Mouse (Mus musculus): ENCODE measurements around the gene Klk9.

The Klk9 gene

DNA sequence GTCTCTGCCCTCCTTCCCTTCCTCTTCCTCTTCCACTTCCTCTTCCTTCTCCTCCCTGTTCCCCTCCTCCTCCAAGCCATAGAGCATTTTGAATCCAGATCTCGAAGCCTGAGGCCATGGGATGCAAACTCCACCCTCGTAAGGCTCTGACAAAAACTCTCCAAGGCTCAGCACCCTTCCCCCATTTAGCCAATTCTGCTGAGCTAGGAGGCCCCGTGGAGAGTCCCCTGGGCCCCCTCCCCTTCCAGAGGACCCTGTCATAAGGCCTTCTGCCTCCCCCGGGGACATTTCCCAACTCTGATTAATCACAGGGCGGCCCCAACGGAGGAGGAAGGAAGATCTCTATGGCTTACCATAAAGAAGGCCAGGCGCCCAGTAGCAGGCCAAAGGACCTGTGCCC is at the start of gene Klk9:
TSS of gene Klk9 (plus strand) at position 301 of the 400 bp plus-strand sequence.
- no peak for DNase-seq

DNA sequence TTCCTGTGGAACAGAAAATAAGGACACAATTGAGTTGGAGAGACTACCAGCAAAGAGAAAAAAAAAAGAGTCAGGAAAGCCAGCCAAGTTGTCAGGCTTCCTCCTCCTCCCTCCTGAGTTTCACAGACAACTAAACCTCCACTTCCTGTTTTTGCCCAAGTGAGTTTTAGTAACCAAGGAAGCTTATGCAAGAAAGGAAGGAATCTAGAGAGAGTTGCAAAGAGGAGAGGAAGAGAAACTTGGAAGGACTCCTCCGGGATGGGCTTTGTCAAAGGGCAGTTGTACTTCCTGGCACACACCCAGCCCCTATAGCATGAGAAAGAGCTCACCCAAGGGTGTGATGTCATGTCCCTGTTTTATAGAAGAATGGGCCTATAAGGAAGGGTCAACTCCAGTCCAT is 43.9 kb upstream of the Klk9 start:
- DNase-seq = no peak

DNA sequence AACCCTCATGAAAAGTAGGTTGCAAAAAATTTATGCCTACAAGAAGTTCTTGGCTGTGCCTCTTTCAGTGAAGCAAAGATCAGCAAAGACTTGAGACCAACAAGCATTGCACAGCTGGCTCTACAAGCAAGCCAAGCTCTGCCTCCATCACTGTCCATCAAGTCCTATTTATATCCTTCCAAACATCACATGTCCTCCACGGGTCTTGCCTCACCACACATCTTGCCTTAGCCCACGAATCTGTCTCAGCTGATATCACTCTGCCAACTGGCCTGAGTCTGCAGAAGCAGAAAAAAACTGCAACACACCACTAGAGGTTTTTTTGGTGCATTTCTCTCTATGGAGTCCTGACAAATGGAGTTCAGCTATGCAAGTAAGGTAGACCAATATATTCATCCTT is 38.9 kb upstream of the Klk9 start:
- DNase-seq = no peak

DNA sequence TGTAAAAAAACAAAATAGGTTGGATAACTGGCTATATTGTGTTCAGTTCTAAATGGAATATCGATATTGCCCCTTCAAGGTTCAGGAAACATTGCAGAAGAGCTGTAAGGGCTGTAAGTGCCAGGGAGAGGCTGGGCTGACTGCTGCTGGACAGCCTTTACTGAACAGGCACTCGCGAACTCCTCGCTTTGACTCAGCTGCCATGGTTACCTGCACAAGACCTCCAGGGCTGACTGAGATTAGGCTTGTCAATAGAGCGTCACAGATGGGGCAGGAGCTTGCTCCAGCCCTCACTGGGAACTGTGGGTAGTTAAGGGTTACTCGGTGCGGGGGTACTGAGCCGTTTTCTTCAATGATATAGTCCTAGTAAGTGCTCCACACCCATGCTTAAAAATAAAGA is 25.2 kb upstream of the Klk9 start:
- DNase-seq = no peak

DNA sequence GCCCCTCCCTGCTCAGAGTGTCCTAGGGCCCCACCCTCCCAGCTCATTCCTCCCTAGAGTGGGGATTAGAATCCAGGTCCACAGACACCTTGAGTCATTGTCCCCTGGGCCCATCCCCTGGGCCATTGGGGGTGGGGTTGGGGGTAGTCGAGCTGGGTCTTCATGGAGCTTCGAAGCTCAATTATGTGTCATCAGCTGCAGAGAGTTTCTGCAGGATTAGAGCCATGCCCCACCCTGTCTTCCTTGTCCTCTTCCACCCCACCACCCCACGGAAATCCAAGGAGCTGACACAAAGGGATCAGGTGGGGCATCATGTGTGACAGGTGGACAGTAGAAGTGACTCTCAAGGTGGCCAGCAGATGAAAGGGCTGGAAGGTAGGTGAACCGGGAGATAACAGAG is 23.1 kb upstream of the Klk9 start, which contains the start of gene Klk12:
TSS of gene Klk12 (plus strand) at position 301 of the 400 bp plus-strand sequence.
- DNase-seq = no peak

DNA sequence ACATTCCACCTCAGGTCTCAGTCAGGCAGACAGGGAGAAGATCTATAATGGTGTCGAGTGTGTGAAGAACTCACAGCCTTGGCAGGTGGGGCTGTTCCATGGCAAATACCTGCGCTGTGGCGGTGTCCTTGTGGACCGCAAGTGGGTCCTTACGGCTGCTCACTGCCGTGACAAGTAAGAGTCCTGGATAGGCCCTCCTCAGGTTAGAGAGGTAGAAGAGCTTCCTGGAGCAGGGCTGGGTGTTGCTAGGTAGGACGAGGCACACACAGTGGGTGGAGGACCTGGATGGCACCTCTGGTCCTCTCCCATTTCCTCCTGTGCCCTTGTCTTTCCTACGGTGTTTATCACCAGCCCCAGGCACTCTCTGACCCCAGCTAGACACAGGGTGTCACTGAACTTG is 22.1 kb upstream of the Klk9 start:
- DNase-seq = no peak

DNA sequence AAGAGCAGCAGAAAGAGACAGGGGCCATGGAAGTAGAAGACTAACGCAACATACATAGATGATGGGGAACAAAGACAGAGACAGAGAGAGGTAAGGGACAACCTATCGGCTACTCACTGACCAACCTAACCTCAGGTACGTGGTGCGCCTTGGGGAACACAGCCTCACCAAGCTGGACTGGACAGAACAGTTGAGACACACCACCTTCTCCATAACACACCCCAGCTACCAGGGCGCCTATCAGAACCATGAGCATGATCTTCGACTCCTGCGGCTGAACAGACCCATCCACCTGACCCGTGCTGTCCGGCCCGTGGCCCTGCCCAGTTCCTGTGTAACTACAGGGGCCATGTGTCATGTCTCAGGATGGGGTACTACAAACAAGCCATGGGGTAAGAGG is 21.0 kb upstream of the Klk9 start:
- no peak for DNase-seq

DNA sequence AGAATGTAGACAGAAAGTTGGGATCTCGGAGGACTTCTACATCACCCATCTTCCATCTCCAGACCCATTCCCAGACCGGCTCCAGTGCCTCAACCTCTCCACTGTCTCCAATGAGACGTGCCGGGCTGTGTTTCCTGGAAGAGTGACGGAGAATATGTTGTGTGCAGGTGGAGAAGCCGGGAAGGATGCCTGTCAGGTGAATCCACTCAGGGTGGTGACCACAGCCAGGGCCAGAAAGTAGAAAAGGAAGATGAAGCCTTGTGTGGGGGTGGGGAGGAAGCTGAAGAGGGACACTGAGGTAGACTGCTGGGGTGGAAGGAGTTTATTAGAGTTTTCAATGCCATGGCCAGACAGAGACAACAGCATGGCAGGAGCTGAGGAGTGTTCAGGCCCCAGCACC is 19.8 kb upstream of the Klk9 start:
- no peak for DNase-seq

DNA sequence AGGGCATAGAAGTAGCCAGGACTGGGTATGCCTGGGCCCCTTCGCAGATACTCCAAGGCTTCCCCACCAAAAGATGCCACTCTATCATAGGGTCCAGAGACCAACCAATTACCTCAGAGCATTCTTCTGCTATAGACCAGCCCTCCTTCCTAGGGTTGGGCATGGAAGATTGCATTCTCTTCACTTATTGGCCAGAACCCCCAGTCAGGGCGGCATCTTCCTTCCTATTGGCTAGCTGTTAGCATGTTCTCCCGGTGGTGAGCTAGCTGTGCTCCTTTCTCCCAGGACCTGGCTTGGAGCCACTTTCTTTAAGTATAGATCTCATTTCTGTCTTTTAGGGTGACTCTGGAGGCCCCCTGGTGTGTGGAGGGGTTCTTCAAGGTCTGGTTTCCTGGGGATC is 18.8 kb upstream of the Klk9 start:
- no peak for DNase-seq

DNA sequence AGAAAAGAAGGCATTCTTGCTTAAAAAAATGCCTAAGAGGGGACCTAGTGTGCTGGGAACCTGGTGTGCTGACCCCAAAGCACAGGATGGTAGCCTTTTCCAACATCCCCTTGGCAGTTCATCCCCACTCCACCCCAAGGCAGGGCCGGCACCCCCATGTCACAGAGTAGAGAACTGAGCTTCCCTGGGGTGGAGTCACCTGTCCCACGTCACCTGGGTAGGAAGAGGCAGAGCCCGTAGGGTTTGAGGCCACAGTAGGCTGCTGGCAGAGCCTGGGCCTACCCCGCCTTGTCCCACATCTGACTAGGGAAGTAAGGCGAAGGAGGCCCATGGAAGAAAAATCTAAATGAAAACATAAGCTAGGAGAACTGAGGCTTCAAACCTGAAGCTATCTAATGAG is 17.3 kb upstream of the Klk9 start, which contains the start of gene Klk11:
TSS of gene Klk11 (plus strand) at position 241 of the 400 bp plus-strand sequence.
- DNase-seq = no peak

DNA sequence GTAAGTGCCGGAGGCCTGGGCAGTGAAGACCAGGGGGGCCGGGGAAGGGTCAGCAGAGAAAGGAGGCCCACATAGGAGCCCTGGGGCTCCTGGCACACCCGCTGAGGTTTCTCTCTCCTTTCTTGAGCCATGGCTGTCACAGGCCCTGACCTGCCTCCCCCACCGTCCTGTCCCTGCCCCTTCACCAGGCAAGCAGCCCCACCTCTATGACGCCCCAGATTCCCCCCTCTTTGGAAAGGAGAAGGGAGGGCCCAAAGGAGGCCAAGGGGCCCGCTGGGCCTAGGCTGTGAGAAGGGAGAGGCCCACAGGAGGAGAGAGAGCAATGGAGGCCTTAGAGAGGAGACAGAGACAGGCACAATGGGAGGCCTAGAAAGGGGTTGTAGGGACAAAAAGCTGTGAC is 16.9 kb upstream of the Klk9 start:
- DNase-seq = no peak

DNA sequence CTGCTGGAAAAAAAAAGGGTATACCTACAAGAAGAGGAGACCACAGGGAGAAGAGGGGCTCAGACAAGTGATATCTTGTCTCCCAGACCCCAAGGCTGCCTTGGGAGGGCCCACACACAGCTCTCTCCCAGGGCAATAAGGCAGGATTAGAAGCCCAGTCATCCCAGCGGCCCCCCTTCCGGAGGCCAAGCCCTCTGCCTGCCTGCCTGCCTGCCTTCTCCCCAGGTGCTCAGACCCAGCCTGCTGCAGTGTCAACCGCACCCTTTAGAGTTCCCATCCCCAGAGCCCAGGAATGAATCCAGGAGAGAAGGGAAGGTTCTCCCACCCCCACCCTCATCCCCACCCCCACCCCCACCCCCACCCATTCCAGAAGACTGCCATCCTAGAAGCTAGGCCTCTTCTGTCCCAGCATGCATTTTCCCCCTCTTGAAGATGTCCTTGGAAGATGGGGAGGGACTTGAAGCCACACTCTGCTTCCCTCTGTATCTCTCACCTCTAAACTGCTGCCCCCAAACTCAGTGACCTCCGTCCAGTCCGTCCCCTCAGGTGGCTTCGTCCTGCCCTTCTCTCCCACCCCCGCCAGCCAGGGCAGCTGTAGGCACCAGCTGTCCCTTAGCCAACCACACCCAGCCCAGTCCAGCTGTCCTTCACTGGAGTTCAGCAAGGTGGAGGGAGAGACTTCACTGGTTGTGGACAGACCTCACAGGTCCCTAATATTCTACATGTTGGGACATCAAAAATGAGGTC is 16.2 kb upstream of the Klk9 start:
- no peak for DNase-seq

DNA sequence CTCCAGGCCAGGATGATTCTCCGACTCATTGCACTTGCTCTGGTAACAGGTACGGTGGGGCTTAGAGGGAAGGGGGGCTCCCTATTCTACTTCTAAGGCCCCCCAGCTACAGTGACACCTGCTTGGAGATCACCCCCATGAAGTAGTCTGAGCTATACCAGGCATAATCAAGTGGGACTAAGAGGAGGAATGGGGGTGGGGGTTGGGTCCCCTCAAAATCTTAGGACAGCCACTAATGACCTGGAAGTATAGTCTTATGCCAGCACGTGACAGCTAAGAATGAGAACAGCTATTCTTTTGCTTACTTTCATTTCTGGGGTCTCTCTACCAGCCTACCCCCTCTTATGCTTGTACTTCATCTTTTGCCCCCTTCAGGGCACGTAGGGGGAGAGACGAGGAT is 15.2 kb upstream of the Klk9 start:
- no peak for DNase-seq

DNA sequence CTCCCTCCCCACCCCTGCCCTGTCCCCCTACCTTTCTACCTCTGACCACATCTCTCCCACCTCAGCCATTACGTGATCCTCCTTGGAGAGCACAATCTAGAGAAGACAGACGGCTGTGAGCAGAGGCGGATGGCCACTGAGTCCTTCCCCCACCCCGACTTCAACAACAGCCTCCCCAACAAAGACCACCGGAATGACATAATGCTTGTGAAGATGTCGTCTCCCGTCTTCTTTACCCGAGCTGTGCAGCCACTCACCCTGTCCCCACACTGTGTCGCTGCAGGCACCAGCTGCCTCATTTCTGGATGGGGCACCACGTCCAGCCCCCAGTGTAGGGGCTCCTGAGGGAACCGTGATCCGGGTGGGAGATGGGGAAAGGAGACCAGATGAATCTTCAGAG is 14.3 kb upstream of the Klk9 start:
- DNase-seq = no peak

DNA sequence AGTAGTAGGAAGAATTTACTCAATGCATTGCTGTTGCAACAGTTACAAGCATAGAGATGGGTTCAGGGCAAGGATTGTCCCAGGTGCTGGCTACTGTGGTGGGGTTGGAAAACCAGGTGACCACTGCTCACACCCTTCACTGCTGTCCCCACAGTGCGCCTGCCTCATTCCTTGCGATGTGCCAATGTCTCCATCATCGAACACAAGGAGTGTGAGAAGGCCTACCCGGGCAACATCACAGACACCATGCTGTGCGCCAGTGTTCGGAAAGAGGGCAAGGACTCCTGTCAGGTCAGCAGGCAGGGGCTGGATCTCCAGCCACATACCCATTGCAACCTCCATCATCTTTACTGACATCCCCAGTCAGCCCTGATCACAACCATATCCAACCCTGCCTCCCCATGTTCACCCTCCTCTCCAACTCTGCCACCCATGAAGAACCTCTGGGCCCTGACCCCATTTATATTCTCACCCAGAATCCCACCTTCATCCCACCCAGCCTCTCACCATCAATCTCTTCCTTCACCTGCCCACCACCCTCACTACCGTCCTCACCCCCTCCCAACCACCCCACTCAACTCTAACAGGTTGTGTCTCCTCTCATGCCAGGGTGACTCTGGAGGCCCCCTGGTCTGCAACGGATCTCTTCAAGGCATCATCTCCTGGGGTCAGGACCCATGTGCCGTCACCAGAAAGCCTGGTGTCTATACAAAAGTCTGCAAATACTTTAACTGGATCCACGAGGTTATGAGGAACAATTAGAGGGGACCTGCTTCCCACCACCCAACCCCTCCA is 13.3 kb upstream of the Klk9 start:
- DNase-seq = no peak

DNA sequence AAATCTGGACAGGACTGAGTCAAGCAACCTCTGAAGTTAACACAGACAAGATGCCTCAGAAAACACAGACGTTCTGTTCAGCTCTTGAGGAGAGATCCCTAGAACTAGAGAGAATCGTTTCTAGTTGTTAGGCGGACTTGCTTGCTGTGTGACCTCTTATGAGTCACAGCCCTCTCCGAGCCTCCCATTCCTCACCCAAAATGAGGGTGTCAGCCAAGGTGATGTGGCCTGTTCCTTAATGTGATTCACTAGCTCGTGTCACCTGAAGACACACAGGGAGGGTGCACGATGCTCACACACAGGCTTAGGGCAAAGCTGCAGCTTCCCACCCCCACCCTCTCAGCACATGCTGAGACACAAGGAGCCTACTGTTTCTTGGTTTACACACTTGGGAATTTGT is 11.4 kb upstream of the Klk9 start:
- no peak for DNase-seq

DNA sequence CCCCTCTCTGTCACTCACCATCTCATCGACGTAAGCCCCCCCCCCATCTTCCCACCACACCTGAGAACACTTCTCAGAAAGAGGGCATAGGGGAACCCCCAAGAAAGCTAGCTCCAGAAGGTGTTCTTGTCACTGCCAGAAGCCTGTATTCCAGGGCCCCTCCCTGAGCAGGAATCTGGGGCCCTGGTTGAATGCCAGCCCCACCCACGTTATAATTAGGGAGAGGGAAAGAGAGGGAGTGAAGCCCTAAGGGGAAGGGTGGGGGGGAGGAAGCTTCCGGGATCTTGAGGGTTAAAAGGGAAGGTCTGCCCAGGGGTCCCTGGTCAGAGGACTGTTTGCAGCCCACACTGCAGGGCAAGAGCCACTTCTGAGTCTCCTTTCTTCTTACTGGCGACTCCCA is 10.9 kb upstream of the Klk9 start, which contains the start of gene Klk10:
TSS of gene Klk10 (plus strand) at position 290 of the 400 bp plus-strand sequence.
- no peak for DNase-seq

DNA sequence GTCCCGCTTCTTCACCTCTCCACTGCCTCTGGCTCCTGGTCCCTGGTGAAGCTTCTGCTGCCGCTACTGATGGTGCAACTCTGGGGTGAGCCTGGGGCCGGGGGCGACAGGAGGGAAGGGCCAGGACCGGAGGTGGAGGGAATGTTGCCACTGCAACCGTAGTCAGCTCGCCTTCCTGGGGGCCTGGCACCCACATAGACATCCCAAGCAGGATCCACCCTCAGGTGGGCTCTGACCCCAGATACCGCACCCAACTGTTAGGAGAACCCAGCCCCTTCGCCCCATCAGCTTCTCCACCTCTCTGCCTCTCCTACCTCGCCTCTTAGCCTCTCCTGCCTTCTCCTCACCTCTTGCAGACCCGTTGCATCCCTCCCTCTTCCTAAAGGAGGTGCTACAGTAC is 10.2 kb upstream of the Klk9 start:
- no peak for DNase-seq

DNA sequence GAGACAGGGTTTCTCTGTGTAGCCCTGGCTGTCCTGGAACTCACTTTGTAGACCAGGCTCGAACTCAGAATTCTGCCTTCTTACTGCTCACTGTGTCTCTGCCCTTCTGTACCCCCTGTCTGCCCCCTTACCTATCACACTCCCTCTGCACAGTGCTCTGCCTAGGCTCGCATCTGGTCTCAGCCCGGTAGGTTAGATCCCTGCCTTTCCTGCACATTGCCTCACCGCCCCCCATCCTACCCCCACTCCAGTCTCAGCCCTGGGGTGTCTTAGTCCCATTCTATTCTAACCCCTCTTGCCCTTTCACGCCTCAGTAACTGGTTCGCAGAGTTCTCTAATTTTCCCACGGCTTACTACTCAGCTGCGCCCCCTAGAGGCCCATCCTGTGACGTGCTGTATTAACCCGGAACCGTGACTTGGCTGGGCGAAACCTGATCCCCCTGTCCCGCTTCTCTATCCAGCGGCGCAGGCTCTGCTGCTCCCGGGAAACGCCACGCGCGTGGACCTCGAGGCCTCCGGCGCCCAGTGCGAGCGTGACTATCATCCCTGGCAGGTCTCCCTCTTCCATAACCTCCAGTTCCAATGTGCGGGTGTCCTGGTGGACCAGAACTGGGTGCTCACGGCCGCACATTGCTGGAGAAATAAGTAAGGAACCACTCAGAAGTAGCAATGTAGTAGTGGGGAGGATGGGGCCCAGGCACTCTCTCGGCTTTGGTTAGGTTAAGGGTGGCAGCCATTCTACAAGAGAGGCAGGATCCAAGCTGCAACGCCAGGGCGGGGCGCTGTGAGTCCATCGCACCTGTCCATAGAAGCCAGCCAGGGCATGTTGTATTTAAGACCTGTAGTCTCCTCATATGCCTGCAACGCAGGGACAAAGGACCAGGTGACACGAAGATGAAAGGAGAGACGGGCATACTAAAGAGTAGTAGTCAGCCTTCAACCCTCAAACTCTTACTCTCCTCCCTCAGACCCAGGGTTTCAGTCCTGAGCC is 9.1 kb upstream of the Klk9 start:
- DNase-seq = peak; percentile 7

DNA sequence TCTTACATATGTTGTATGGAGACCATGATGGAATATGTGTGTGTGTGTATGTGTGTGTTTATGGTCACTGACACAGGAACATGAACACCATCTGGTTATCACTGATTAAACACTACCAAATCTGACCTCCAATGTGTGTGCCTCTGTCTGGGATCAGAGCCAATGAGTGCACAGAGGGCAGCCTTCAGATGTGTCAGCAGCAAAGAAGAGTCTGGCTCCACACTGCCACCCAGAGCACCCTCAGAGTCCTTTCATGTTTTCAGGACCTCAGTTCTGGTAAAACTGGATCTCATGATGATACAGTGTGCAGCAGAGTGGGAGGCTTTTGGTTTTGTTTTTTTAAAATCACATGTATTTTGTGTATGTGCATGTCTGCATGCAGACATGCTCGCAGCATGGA is 6.4 kb upstream of the Klk9 start:
- DNase-seq = no peak

DNA sequence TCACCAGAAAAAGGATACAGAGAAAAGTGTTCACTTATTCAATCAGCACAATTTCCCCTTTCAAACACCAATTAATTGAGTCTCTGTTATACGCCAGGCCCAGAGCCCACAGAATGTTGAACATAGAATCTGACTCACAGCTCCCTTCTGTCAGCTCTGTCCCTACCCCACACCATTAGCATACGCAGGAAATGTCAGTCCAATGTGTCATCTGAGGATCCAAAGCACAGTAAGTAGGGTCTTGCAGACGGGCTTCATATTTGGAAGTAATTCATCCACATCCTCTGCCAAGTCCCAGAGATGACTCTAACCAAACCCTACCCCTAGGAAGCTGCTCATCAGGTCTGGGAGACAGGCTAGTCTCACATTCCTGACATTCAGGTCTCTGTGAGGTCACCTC is 3.6 kb upstream of the Klk9 start:
- DNase-seq = no peak

DNA sequence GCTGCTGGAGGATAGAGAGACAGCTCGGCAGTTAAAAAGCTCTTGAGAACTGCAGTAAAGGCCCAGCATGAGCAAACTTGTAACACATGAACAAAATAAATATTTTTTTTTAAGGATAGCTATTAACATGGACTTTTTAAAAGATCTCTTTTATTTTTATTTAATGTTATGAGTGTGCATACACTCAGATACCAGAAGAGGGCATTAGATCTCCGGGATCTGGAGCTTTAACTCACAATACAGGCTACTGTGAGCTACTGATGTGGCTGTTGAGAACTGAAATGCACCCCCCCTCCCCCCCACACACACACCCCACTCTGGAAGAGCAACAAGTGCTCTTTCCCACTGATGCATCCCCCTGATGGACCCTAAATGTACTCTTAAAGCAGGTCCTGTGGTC is 2.4 kb upstream of the Klk9 start:
- no peak for DNase-seq

DNA sequence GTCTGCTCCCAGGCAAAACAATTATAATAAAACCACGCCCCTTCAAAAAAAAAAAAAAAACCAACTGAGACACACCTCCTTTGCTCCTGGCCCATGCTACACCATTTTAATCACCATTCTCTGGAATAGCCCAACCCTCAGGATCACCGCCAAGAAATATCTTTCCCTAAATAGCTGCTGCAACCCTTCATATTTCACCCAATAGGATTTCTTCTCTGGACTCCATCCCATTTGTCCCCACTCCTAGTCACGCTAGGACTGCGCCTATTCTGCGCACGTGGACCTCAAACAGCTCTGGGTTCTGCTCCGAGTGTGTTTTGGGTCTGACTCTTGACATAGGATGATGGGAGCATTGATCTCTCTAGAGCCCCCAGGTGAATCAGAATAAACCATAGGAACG is 4.7 kb downstream of the Klk9 start:
- DNase-seq = no peak
